Mouse (Mus musculus): Measurements from ENCODE around the gene Asb4. TPM values are rescaled to one million over a fixed set of nuclear protein-coding genes. Genes with fewer than 3 reads are reported as not detected.
A peak's percentile ranks its signal among the peaks of the same experiment; 100 is the strongest.

Gene Asb4
- polyA plus RNA-seq, 1 experiment from 2014 or later: 17.6 TPM

GRCm38 (mm10) chr6:5429562-5429961 lies 46.4 kb downstream of the Asb4 start:
- Histone ChIP-seq H3K36me3 (no peaks in the 10 kb centered on the region), H3K4me3 (replicated peaks) (no peak overlapping the region), H3K27ac (no peak overlapping the region), H3K9me3 (no peaks in the 10 kb centered on the region), H3K4me1 (replicated peaks) (no peaks in the 10 kb centered on the region), H3K9ac (replicated peaks) (no peak overlapping the region), H3K27me3 (no peaks in the 10 kb centered on the region), H3K4me2 (replicated peaks) (no peak overlapping the region)
- WGBS: 94% methylated on average over 4 of the region's 4 CpGs
- ATAC-seq: no peak

GRCm38 (mm10) chr6:5429982-5430550 lies 46.9 kb downstream of the Asb4 start:
- ATAC-seq: no peak
- H3K36me3 ChIP-seq: no peaks in the 10 kb centered on the region
- H3K27me3 ChIP-seq: no peaks in the 10 kb centered on the region
- no peak overlapping the region for H3K27ac ChIP-seq
- no peak overlapping the region for H3K9ac ChIP-seq (replicated peaks)
- 98% methylated on average over 4 of the region's 4 CpGs for WGBS
- no peaks in the 10 kb centered on the region for H3K4me1 ChIP-seq (replicated peaks)
- no peak overlapping the region for H3K4me3 ChIP-seq (replicated peaks)
- no peaks in the 10 kb centered on the region for H3K9me3 ChIP-seq
- H3K4me2 ChIP-seq (replicated peaks): no peak overlapping the region

DNA sequence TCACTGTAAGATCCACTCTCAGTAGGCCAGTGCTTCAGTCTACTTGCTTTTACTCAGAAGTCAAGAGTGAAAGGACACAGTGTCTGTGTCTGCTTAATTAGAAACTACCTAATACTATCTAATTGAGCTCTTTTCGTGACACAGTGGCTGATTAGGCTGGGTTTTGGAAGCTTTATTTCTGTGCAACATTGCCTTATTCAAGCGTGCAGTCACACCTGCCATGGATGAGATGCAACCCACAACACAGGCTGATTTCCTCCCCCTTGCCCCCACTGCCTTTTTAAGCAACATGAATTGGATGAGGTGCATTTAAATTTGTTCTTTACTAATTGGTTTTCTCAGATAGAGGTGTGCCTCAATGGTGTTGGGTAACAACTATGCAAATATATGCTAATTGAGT lies 50.7 kb downstream of the Asb4 start:
- Histone ChIP-seq H3K36me3 (no peaks in the 10 kb centered on the region), H3K9ac (replicated peaks) (no peak overlapping the region), H3K9me3 (no peaks in the 10 kb centered on the region), H3K4me3 (replicated peaks) (no peak overlapping the region), H3K27me3 (no peaks in the 10 kb centered on the region), H3K27ac (no peak overlapping the region), H3K4me1 (replicated peaks) (no peaks in the 10 kb centered on the region), H3K4me2 (replicated peaks) (no peak overlapping the region)
- 74% methylated on average over 2 of the region's 2 CpGs for WGBS
- no peak for ATAC-seq

- Histone ChIP-seq H3K36me3 (no peaks in the 10 kb centered on the region), H3K27ac (no peak overlapping the region), H3K4me3 (replicated peaks) (no peak overlapping the region), H3K4me1 (replicated peaks) (peaks cover 5% of the 10 kb centered on the region), H3K27me3 (no peaks in the 10 kb centered on the region), H3K9me3 (no peaks in the 10 kb centered on the region), H3K9ac (replicated peaks) (no peak overlapping the region), H3K4me2 (replicated peaks) (no peak overlapping the region)
- ATAC-seq: no peak
- WGBS: 44% methylated on average over 4 of the region's 4 CpGs
Observed at GRCm38 (mm10) chr6:5437757-5438156, 54.6 kb downstream of the Asb4 start.

- no peak overlapping the region for H3K9ac ChIP-seq (replicated peaks)
- 89% methylated on average over 6 of the region's 6 CpGs for WGBS
- no peaks in the 10 kb centered on the region for H3K9me3 ChIP-seq
- H3K4me1 ChIP-seq (replicated peaks): peaks cover 14% of the 10 kb centered on the region
- no peak for ATAC-seq
- no peak overlapping the region for H3K4me2 ChIP-seq (replicated peaks)
- no peak overlapping the region for H3K4me3 ChIP-seq (replicated peaks)
- no peaks in the 10 kb centered on the region for H3K36me3 ChIP-seq
- H3K27me3 ChIP-seq: no peaks in the 10 kb centered on the region
- no peak overlapping the region for H3K27ac ChIP-seq
Observed at GRCm38 (mm10) chr6:5441221-5441620, 58.0 kb downstream of the Asb4 start.

DNA sequence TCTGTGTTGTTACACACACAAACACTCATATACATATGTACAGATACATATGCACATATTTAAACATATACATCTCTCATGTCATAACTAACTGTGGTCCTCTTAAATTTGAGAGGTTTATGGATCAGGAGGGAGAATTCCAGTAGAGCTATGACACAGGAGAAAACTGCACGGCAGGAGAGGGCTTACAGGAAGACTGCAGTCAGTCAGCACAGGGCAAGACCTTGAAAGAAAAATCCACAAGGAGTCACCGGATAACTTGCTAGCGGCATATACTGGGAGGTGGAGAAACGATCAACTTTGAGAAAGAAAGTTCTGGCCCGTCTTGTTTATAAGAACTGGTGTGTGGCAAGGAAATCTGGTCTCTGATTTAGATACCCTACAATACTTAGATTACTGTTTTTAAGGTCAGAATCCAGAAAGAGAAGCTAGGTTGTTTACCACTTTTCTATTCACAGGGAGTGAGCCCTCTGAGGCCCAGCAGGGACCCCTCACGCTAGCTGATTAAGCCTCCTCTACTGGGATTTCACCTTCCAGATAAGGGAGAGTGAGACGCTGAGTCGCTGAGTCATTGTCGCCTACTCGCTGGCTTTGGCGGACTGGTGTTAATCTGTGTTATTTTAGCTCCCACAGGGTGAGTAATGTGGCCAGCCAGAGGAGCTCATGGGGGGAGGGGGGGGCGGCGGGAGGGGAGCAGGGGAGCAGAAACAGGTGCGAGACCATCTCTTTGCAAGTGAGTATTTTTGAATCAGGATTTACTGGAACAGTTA lies 59.3 kb downstream of the Asb4 start:
- Histone ChIP-seq H3K9ac (replicated peaks) (no peak overlapping the region), H3K4me2 (replicated peaks) (no peak overlapping the region), H3K36me3 (no peaks in the 10 kb centered on the region), H3K27me3 (no peaks in the 10 kb centered on the region), H3K27ac (no peak overlapping the region), H3K4me1 (replicated peaks) (peaks cover 17% of the 10 kb centered on the region), H3K9me3 (no peaks in the 10 kb centered on the region), H3K4me3 (replicated peaks) (no peak overlapping the region)
- ATAC-seq: no peak
- WGBS: 9% methylated on average over 14 of the region's 14 CpGs

GRCm38 (mm10) chr6:5443104-5443863 lies 60.1 kb downstream of the Asb4 start:
- H3K27me3 ChIP-seq: no peaks in the 10 kb centered on the region
- H3K27ac ChIP-seq: no peak overlapping the region
- H3K4me1 ChIP-seq (replicated peaks): peaks cover 17% of the 10 kb centered on the region
- no peaks in the 10 kb centered on the region for H3K36me3 ChIP-seq
- 21% methylated on average over 13 of the region's 13 CpGs for WGBS
- H3K9me3 ChIP-seq: no peaks in the 10 kb centered on the region
- no peak overlapping the region for H3K4me2 ChIP-seq (replicated peaks)
- no peak overlapping the region for H3K9ac ChIP-seq (replicated peaks)
- H3K4me3 ChIP-seq (replicated peaks): no peak overlapping the region
- no peak for ATAC-seq

DNA sequence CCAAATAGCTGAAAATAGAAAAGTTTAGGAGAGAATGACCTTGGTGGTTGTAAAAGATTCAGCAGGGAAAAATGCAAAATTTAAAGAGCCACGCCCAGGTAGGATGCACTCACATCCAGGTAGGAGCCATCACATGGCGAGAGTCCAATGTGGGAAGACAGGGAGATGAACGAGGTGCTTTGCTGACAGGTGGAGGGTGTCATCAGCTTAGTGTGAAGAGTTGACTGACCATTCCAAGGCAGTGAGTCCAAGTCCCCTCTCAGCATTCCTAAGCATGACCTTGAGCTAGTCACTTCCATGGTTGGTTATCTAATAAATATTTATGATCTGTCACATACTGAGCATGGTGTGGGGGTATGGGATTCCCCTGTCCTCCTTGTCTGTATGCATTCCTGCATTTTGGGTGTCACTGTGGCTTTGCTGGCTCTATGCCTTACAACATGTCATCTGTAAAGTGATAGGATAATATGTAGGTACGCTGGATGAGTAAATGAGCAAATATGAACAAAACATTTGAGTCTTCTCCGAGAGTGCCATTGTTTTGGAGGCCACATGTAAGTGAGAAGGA lies 61.2 kb downstream of the Asb4 start:
- Histone ChIP-seq H3K9me3 (no peaks in the 10 kb centered on the region), H3K4me2 (replicated peaks) (no peak overlapping the region), H3K4me3 (replicated peaks) (no peak overlapping the region), H3K4me1 (replicated peaks) (peaks cover 17% of the 10 kb centered on the region), H3K36me3 (no peaks in the 10 kb centered on the region), H3K9ac (replicated peaks) (no peak overlapping the region), H3K27ac (no peak overlapping the region), H3K27me3 (no peaks in the 10 kb centered on the region)
- 93% methylated on average over 5 of the region's 5 CpGs for WGBS
- ATAC-seq: no peak

- no peaks in the 10 kb centered on the region for H3K27me3 ChIP-seq
- ATAC-seq: no peak
- no peak overlapping the region for H3K27ac ChIP-seq
- H3K4me1 ChIP-seq (replicated peaks): peaks cover 17% of the 10 kb centered on the region
- no peak overlapping the region for H3K4me3 ChIP-seq (replicated peaks)
- WGBS: 85% methylated on average over 4 of the region's 4 CpGs
- no peak overlapping the region for H3K9ac ChIP-seq (replicated peaks)
- H3K36me3 ChIP-seq: no peaks in the 10 kb centered on the region
- no peaks in the 10 kb centered on the region for H3K9me3 ChIP-seq
- H3K4me2 ChIP-seq (replicated peaks): no peak overlapping the region
Observed at GRCm38 (mm10) chr6:5447013-5447412, 63.8 kb downstream of the Asb4 start.

GRCm38 (mm10) chr6:5447546-5447945 lies 64.4 kb downstream of the Asb4 start:
- peak; percentile 80 for ATAC-seq
- Histone ChIP-seq H3K4me3 (replicated peaks) (no peak overlapping the region), H3K9ac (replicated peaks) (no peak overlapping the region), H3K4me2 (replicated peaks) (no peak overlapping the region), H3K36me3 (no peaks in the 10 kb centered on the region), H3K27ac (no peak overlapping the region), H3K9me3 (no peaks in the 10 kb centered on the region), H3K4me1 (replicated peaks) (peaks cover 14% of the 10 kb centered on the region), H3K27me3 (no peaks in the 10 kb centered on the region)
- WGBS: 12% methylated on average over 6 of the region's 6 CpGs

GRCm38 (mm10) chr6:5448396-5448795 lies 65.2 kb downstream of the Asb4 start:
- H3K36me3 ChIP-seq: no peaks in the 10 kb centered on the region
- WGBS: 58% methylated on average over 4 of the region's 4 CpGs
- no peak overlapping the region for H3K4me2 ChIP-seq (replicated peaks)
- no peak for ATAC-seq
- 0 out of 2 replicates have a peak, but pooled peaks cover 5% of the 10 kb centered on the region for H3K4me1 ChIP-seq (replicated peaks)
- H3K9ac ChIP-seq (replicated peaks): no peak overlapping the region
- no peak overlapping the region for H3K4me3 ChIP-seq (replicated peaks)
- no peaks in the 10 kb centered on the region for H3K9me3 ChIP-seq
- H3K27me3 ChIP-seq: no peaks in the 10 kb centered on the region
- H3K27ac ChIP-seq: no peak overlapping the region

DNA sequence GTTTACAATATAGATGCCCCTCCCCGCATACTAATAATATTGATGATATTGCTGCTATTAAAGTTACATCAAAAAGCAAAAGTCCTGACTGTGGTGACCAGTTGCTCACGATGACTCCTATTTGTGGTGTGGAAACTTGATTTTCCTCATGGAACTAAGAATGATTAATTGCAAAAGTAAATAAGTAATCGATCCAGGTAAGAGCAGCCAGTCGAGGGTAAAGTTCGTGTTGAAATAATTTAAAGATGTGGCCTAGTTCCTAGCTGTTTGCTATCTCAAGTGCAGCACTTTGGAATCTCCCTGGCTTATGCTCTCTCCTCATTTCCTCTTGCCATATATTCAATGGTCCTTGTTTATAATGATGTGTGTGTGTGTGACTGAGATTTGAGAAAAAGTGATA lies 66.7 kb downstream of the Asb4 start:
- 95% methylated on average over 5 of the region's 5 CpGs for WGBS
- no peak for ATAC-seq
- H3K4me3 ChIP-seq (replicated peaks): no peak overlapping the region

More for the DNA sequence above, 66.7 kb downstream of the Asb4 start:
- Histone ChIP-seq H3K9me3 (no peaks in the 10 kb centered on the region), H3K27ac (no peak overlapping the region), H3K4me2 (replicated peaks) (no peak overlapping the region), H3K36me3 (no peaks in the 10 kb centered on the region), H3K4me1 (replicated peaks) (0 out of 2 replicates have a peak, but pooled peaks cover 2% of the 10 kb centered on the region), H3K27me3 (no peaks in the 10 kb centered on the region), H3K9ac (replicated peaks) (no peak overlapping the region)
